Mouse (Mus musculus) heart, postnatal 0 days (tissue): ENCODE measurements at regions not wholly inside any gene's neighbourhood (a gene's known extent, or its start where the extent isn't known, plus 50 kb on each side); places are given as distances from the start of the nearest gene placed in this dataset.

Experiments used
- CTCF ChIP-seq: IDR thresholded peaks from 2 replicates; pipeline ENCODE4 v1.5.1; 2016; ENCODE audit warnings: antibody characterized with exemption, control low read depth, low read depth
- EP300 ChIP-seq: IDR thresholded peaks from 2 replicates; pipeline ENCODE4 v1.6.1; 2016; ENCODE audit warnings: antibody characterized with exemption, low read depth

DNA sequence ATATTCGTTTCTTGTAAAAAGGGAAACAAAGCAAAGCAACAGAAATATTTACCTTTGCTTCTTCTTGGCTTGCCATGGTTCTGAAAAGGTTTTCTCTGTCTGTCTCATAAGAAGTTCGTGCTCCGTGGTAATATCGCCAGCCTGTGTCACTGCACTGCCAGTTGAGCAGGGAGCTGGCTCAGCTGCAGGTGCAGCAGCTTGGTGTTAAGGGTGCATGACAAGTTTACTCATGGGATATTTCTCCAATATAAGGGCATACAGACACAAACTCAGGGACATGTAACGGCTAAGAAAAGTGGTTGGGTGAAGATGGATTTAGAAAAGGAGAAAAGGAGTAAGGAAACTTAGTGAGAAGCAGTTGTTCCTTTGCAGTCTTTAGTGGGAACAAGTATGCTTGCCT lies 533.5 kb upstream of the Zic4 start:
- no peak for TF ChIP-seq CTCF
- TF ChIP-seq EP300: no peak
